Mouse (Mus musculus): Measurements from ENCODE around the gene Vmn1r21. TPM values are rescaled to one million over a fixed set of nuclear protein-coding genes. Genes with fewer than 3 reads are reported as not detected.

The Vmn1r21 gene
- total RNA-seq, 2 experiments from 2014 or later, result not detected

Other genes with a start within 250 kb of the Vmn1r21 start
- gene Pyurf, start 158.3 kb downstream of the Vmn1r21 start, total RNA-seq (2021), result 10 to 100 TPM; 11.3 to 11.6 TPM
- 10 to 100 TPM in 1 of 2 experiments, 1 to 10 TPM in 1; 9.9 to 10.6 TPM for gene Lancl2, start 147.8 kb downstream of the Vmn1r21 start, total RNA-seq (2021)
- gene Vopp1, start 25.2 kb downstream of the Vmn1r21 start, total RNA-seq (2021), result 1 to 10 TPM; 4.5 to 4.7 TPM
- not detected for gene Vmn1r22, start 57.7 kb upstream of the Vmn1r21 start, total RNA-seq (2021)
- gene Vmn1r23, start 76.5 kb upstream of the Vmn1r21 start, total RNA-seq (2021), result not detected
- gene Vmn1r24, start 111.2 kb upstream of the Vmn1r21 start, total RNA-seq (2021), result not detected
- gene Vmn1r25, start 130.5 kb upstream of the Vmn1r21 start, total RNA-seq (2021), result not detected
- gene Vmn1r26, start 164.8 kb upstream of the Vmn1r21 start, total RNA-seq (2021), result not detected

Data from gastrocnemius, adult 18-20 months (tissue).